Mouse (Mus musculus) CD4-positive, CD25-positive, alpha-beta regulatory T cell (primary cell): ENCODE measurements around the gene Tfb1m. TPM values are rescaled to one million over a fixed set of nuclear protein-coding genes. Genes with fewer than 3 reads are reported as not detected.

Source experiments
- polyA plus RNA-seq: library from polyadenylated mRNA; unstranded; fragments of 100-300 nt; shearing (Covaris generic); gene quantifications from one replicate; pipeline ENCODE4 v1.2.1, GENCODE M21; 2017

Tfb1m gene
- 8.0 TPM for polyA plus RNA-seq

DNA sequence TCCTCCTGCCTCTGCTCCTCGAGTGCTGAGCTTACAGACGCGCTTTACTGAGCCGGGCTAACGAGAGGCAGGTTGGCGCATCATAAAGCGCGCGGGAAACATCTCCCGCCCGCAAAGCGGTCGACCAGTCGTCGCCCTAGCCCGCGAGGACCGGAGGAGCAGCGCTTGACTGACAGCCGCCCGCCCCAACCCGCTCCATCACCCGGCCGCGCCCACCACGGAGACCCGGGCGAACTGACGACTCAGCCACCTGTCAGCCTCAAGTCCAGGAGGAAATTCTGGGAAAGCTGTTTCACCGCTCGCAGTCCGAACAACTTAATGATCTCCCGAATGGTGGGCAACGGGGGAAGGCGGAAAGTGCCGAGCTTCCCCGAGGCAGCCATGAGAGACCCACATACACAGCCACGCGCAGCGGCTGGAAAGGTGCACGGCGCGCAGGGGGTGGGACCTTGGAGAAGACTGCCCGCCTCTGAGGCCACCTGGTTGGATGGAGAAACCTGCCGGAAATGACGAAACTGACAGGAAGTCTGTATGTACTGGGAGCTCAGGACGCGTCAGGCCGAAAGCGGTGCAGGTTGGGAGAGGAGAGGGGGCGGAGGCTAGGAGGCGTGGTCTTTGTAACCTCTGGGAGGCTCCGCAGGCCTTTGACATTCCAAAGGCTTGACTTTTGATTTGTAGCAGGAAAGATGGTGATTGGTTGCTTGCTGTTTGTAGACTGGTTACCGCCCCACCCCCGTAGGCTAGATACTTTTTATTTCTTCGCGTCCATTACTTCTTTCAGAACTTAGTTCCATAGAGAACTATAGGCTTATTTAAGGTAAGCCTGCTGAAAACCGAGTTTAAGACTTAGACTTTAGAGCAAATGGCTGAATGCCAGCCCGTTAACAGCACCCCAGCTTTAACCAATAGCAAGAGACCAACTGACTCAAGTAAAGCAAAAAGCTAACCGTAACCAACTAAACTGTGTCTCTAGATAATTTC lies at the start of gene Tfb1m:
Tfb1m (minus strand) TSS at position 451 of the 981 bp plus-strand sequence.

DNA sequence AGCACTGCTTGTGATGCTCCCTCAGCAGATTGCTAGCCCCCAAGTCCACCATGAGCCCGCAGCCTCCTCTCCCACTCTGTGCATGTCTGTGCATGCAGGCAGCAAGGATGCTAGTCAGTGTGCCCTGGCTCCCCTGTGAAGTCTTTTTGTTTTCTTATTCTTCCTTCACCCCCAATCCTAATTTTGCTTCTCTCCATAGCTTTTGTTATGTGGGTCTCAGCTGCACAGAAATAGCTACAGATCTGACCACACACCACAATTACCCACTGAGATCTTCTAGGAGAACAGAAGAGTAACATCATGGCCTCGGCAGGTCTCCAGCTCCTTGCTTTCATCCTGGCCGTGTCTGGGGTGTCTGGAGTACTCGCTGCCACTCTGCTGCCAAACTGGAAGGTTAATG lies 25.3 kb downstream of the Tfb1m start, which contains the start of gene Cldn20:
Cldn20 (plus strand) TSS at position 301 of the 400 bp plus-strand sequence.

Other genes with a start within 250 kb of the Tfb1m start
- 0.78 TPM for gene Tiam2, start 231.2 kb downstream of the Tfb1m start, polyA plus RNA-seq
- not detected for gene Cldn20, start 25.2 kb downstream of the Tfb1m start, polyA plus RNA-seq
- not detected for gene Nox3, start 138.5 kb upstream of the Tfb1m start, polyA plus RNA-seq